Mouse (Mus musculus) 416B (cell line): ENCODE results near the gene Fmo5.
A peak's percentile ranks its signal among the peaks of the same experiment; 100 is the strongest.

Experiments
- DNase-seq: peaks from one replicate; pipeline ENCODE4 v3.0.0; 2011; ENCODE audit warnings: low read depth

Fmo5 gene

GRCm38 (mm10) chr3:97680631-97681320 lies 52.2 kb downstream of the Fmo5 start:
- DNase-seq, result peak; percentile 44

GRCm38 (mm10) chr3:97681321-97682158 lies 52.9 kb downstream of the Fmo5 start:
- peak; percentile 35 for DNase-seq

GRCm38 (mm10) chr3:97682159-97682502 lies 53.5 kb downstream of the Fmo5 start:
- no peak for DNase-seq

- no peak for DNase-seq
Observed at GRCm38 (mm10) chr3:97682576-97682975, 54.0 kb downstream of the Fmo5 start.

GRCm38 (mm10) chr3:97683560-97684195 lies 55.1 kb downstream of the Fmo5 start:
- DNase-seq, result no peak

- DNase-seq, result no peak
Observed at GRCm38 (mm10) chr3:97686372-97687117, 57.9 kb downstream of the Fmo5 start.

- DNase-seq, result no peak
Observed at GRCm38 (mm10) chr3:97689289-97689688, 60.7 kb downstream of the Fmo5 start.

- no peak for DNase-seq
Observed at GRCm38 (mm10) chr3:97690590-97690989, 62.0 kb downstream of the Fmo5 start.

- no peak for DNase-seq
Observed at GRCm38 (mm10) chr3:97691443-97692017, 62.9 kb downstream of the Fmo5 start.

GRCm38 (mm10) chr3:97693806-97694205 lies 65.2 kb downstream of the Fmo5 start:
- DNase-seq, result no peak

- no peak for DNase-seq
Observed at GRCm38 (mm10) chr3:97696866-97697265, 68.3 kb downstream of the Fmo5 start.

- DNase-seq, result no peak
Observed at GRCm38 (mm10) chr3:97697291-97697690, 68.7 kb downstream of the Fmo5 start.

- DNase-seq, result no peak
Observed at GRCm38 (mm10) chr3:97699061-97699460, 70.5 kb downstream of the Fmo5 start.

- DNase-seq, result no peak
Observed at GRCm38 (mm10) chr3:97701198-97701597, 72.6 kb downstream of the Fmo5 start.

GRCm38 (mm10) chr3:97702448-97703080 lies 74.0 kb downstream of the Fmo5 start:
- no peak for DNase-seq
